Mouse (Mus musculus): Measurements from ENCODE around the gene Gm6710. TPM values are rescaled to one million over a fixed set of nuclear protein-coding genes. Genes with fewer than 3 reads are reported as not detected.
"Not testable (repeated sequence)": the region's sequence is repeated elsewhere in the genome, so short reads cannot be mapped to it uniquely, and the experiment has no call there.

Gm6710 gene
- polyA plus RNA-seq (2015; fragmentation: Nextera tagmentation; extraction: Ambion mirVana) = 11.3 and 14.7 TPM in 2 replicates

DNA sequence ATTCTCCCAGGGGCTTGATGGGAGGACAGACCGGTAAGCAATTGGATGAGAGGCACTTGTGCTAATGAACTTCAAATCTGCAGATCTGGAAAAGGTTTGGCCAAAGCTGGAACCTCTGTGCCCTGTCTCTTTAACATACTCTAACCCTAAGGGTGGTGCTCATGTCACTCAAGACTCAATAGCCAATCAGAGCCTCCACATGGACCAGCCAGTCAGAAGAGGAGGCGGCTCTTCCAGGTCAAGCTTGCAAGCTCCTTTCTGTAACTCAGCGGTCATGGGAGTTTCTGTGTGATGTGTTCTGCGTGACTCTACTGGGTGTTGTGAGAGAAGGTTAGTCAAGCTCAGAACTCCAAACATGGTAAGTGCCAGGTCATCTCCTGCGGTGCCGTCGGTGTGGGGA lies at the start of gene Gm6710:
Gene Gm6710, plus strand, starts transcription at position 196 of the 400 bp plus-strand sequence.
- H3K9ac ChIP-seq (replicated peaks; ENCODE audit: low read depth); H3K4me3 ChIP-seq (ENCODE audit: low read depth, low read length); H3K9me3 ChIP-seq (ENCODE audit: low read length); ATAC-seq; H3K27ac ChIP-seq (ENCODE audit: low read length); H3K4me1 ChIP-seq (ENCODE audit: insufficient read depth, low read depth, low read length); H3K36me3 ChIP-seq (ENCODE audit: insufficient read depth, low read length); H3K4me2 ChIP-seq (replicated peaks; ENCODE audit: low read depth, low read length); H3K27me3 ChIP-seq (replicated peaks; ENCODE audit: insufficient read depth, low read length); DNase-seq (ENCODE audit: low spot score): not testable (repeated sequence)
- no CpG with 5 or more reads among the region's 7 CpGs for WGBS

Other genes with a start within 250 kb of the Gm6710 start
- gene Gm11007, start 225.2 kb upstream of the Gm6710 start, polyA plus RNA-seq (2015; fragmentation: Nextera tagmentation; extraction: Ambion mirVana) = not detected in 2 replicates
- gene Zfp969, start 165.6 kb upstream of the Gm6710 start, polyA plus RNA-seq (2015; fragmentation: Nextera tagmentation; extraction: Ambion mirVana) = 19.6 and 28.9 TPM in 2 replicates
- not detected in 2 replicates for gene Gm2007, start 127.7 kb upstream of the Gm6710 start, polyA plus RNA-seq (2015; fragmentation: Nextera tagmentation; extraction: Ambion mirVana)
- gene Gm14288, start 68.1 kb upstream of the Gm6710 start, polyA plus RNA-seq (2015; fragmentation: Nextera tagmentation; extraction: Ambion mirVana) = 1.8 and 2.5 TPM in 2 replicates
- gene Zfp966, start 61.9 kb downstream of the Gm6710 start, polyA plus RNA-seq (2015; fragmentation: Nextera tagmentation; extraction: Ambion mirVana) = 0.70 and 0.89 TPM in 2 replicates
- 11.4 and 12.5 TPM in 2 replicates for gene Gm2026, start 96.1 kb downstream of the Gm6710 start, polyA plus RNA-seq (2015; fragmentation: Nextera tagmentation; extraction: Ambion mirVana)

Measured in lung, postnatal 0 days (tissue).